Mouse (Mus musculus): ENCODE measurements at regions not wholly inside any gene's neighbourhood (a gene's known extent, or its start where the extent isn't known, plus 50 kb on each side); places are given as distances from the start of the nearest gene placed in this dataset.

DNA sequence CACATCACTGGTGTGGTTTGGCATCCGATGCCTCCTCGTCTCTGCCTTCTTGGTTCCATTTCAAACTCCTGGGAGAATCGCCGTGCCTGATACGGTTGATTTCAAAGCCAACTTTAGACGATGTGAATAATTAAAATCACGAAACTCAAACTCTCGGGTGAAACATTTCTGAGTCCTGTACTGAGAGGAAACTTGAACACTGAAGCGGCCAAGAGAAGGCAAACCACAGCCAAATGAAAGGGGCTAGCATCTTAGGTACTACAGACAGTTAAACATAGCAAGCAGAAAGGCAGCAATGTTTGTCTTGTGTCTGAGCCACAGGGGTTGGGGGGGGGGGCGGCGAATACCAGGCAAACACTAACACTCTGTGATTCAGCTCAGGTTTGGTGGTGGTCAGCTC lies 588.1 kb upstream of the Klf4 start:
- no peak overlapping the region for H3K27ac ChIP-seq (ENCODE audit: insufficient read depth, low read depth)
- no peak overlapping the region for H3K4me2 ChIP-seq (ENCODE audit: insufficient read depth, low read depth, poor library complexity, severe bottlenecking)
- peaks cover 9% of the 10 kb centered on the region in 2 experiments; a peak in 2 of 4 replicates for H3K4me1 ChIP-seq (ENCODE audit: control insufficient read depth in 1 of 2, insufficient read depth in 2 of 2)
- H3K9me3 ChIP-seq (replicated peaks; ENCODE audit: low read length), result no peaks in the 10 kb centered on the region
- no peak overlapping the region for H3K9ac ChIP-seq (ENCODE audit: insufficient read depth, low read depth)
- no peak overlapping the region for H3K4me3 ChIP-seq (replicated peaks in 1 of 3; ENCODE audit: low read depth in 2 of 3, low read length in 2 of 3, poor library complexity in 1 of 3)
- dilution Hi-C loops (cut with MboI; ENCODE audit: extremely low pct_ligation_motif_present, extremely low pct_unique_long_range_greater_than_20kb, low sequenced_read_pairs), result no loop called here
- no peaks in the 10 kb centered on the region for H3K79me2 ChIP-seq (replicated peaks; ENCODE audit: control insufficient read depth, extremely low read depth, insufficient read depth, poor library complexity, severe bottlenecking)
- in situ Hi-C loops (cut with MboI; ENCODE audit: low pct_ligation_motif_present, low pct_unique_long_range_greater_than_20kb, low sequenced_read_pairs), result no loop called here
- H3K27me3 ChIP-seq (replicated peaks), result no peaks in the 10 kb centered on the region
- H3K36me3 ChIP-seq (replicated peaks in 1 of 2; ENCODE audit: control insufficient read depth in 1 of 2, insufficient read depth in 1 of 2, low read length in 1 of 2), result no peaks in the 10 kb centered on the region
- TF ChIP-seq ZNF384 (IDR thresholded peaks at IDR 0.05; ENCODE audit: low read depth, low read length), result no peak
- TF ChIP-seq MYC (IDR thresholded peaks at IDR 0.05; ENCODE audit: low read depth, low read length), result no peak
- TF ChIP-seq KAT2A (IDR thresholded peaks at IDR 0.05; ENCODE audit: insufficient replicate concordance, low read length), result no peak
- TF ChIP-seq IRF4 (IDR thresholded peaks at IDR 0.05; ENCODE audit: low read depth, low read length), result no peak
- TF ChIP-seq JUND (conservative IDR thresholded peaks at IDR 0.05; ENCODE audit: low read depth, low read length), result no peak
- TF ChIP-seq ETS1 (conservative IDR thresholded peaks at IDR 0.05; ENCODE audit: low read depth, low read length), result no peak
- TF ChIP-seq ZMIZ1 (IDR thresholded peaks at IDR 0.05; ENCODE audit: low read depth, low read length), result no peak
- no peak for TF ChIP-seq RAD21 (IDR thresholded peaks at IDR 0.05; ENCODE audit: low read depth, low read length)
- no peak for TF ChIP-seq ELF1 (IDR thresholded peaks at IDR 0.05; ENCODE audit: low read depth, low read length)
- no peak for TF ChIP-seq EP300 (IDR thresholded peaks at IDR 0.05; ENCODE audit: low read length)
- TF ChIP-seq RCOR1 (conservative IDR thresholded peaks at IDR 0.05; ENCODE audit: low read depth, low read length), result no peak
- TF ChIP-seq MAZ (IDR thresholded peaks at IDR 0.05; ENCODE audit: low read depth, low read length), result no peak
- TF ChIP-seq POLR2AphosphoS2 (IDR thresholded peaks at IDR 0.05; ENCODE audit: low read depth, low read length), result no peak
- no peak for TF ChIP-seq HCFC1 (IDR thresholded peaks at IDR 0.05; ENCODE audit: low read depth, low read length)
- TF ChIP-seq CHD1 (IDR thresholded peaks at IDR 0.05; ENCODE audit: low read depth, low read length), result no peak
- TF ChIP-seq ZKSCAN1 (IDR thresholded peaks at IDR 0.05; ENCODE audit: borderline replicate concordance, low read depth, low read length), result no peak
- no peak for TF ChIP-seq GABPA (IDR thresholded peaks at IDR 0.05; ENCODE audit: insufficient replicate concordance, low read depth, low read length)
- DNase-seq (ENCODE audit: extremely low read depth), result no peak

- peaks cover 4 to 6% of the 10 kb centered on the region in 2 experiments; a peak in 3 of 4 replicates for H3K4me1 ChIP-seq (ENCODE audit: control insufficient read depth in 1 of 2, insufficient read depth in 2 of 2)
- no peak overlapping the region for H3K9ac ChIP-seq (ENCODE audit: insufficient read depth, low read depth)
- no peaks in the 10 kb centered on the region for H3K36me3 ChIP-seq (replicated peaks in 1 of 2; ENCODE audit: control insufficient read depth in 1 of 2, insufficient read depth in 1 of 2, low read length in 1 of 2)
- no peaks in the 10 kb centered on the region for H3K27me3 ChIP-seq (replicated peaks)
- no peak for TF ChIP-seq RAD21 (IDR thresholded peaks at IDR 0.05; ENCODE audit: low read depth, low read length)
- no peak for TF ChIP-seq ZC3H11A (IDR thresholded peaks at IDR 0.05; ENCODE audit: low read depth, low read length)
- no peak for TF ChIP-seq UBTF (IDR thresholded peaks at IDR 0.05; ENCODE audit: low read depth, low read length)
- no peak for TF ChIP-seq USF2 (conservative IDR thresholded peaks at IDR 0.05; ENCODE audit: low read depth, low read length)
- TF ChIP-seq GABPA (IDR thresholded peaks at IDR 0.05; ENCODE audit: insufficient replicate concordance, low read depth, low read length), result no peak
- TF ChIP-seq RCOR1 (conservative IDR thresholded peaks at IDR 0.05; ENCODE audit: low read depth, low read length), result no peak
- no peak for TF ChIP-seq SIN3A (IDR thresholded peaks at IDR 0.05; ENCODE audit: low read length)
- TF ChIP-seq CHD1 (IDR thresholded peaks at IDR 0.05; ENCODE audit: low read depth, low read length), result no peak
- no peak for TF ChIP-seq TBP (conservative IDR thresholded peaks at IDR 0.05; ENCODE audit: low read depth, low read length)
- no peak for TF ChIP-seq JUND (conservative IDR thresholded peaks at IDR 0.05; ENCODE audit: low read depth, low read length)
- TF ChIP-seq USF1 (IDR thresholded peaks at IDR 0.05; ENCODE audit: low read depth, low read length), result no peak
- TF ChIP-seq ZNF384 (IDR thresholded peaks at IDR 0.05; ENCODE audit: low read depth, low read length), result no peak
- no peak for TF ChIP-seq SMC3 (IDR thresholded peaks at IDR 0.05; ENCODE audit: low read depth, low read length)
- TF ChIP-seq ZMIZ1 (IDR thresholded peaks at IDR 0.05; ENCODE audit: low read depth, low read length), result no peak
- no peak for TF ChIP-seq CHD2 (IDR thresholded peaks at IDR 0.05; ENCODE audit: low read length)
- no peak for TF ChIP-seq BHLHE40 (IDR thresholded peaks at IDR 0.05; ENCODE audit: low read depth, low read length)
- no peak for TF ChIP-seq MYC (IDR thresholded peaks at IDR 0.05; ENCODE audit: low read depth, low read length)
- no peak for TF ChIP-seq KAT2A (IDR thresholded peaks at IDR 0.05; ENCODE audit: insufficient replicate concordance, low read length)
- no peak for TF ChIP-seq ELF1 (IDR thresholded peaks at IDR 0.05; ENCODE audit: low read depth, low read length)
- no peak for DNase-seq (ENCODE audit: extremely low read depth)
- H3K27ac ChIP-seq (ENCODE audit: insufficient read depth, low read depth), result no peak overlapping the region
- H3K4me3 ChIP-seq (replicated peaks in 1 of 3; ENCODE audit: low read depth in 2 of 3, low read length in 2 of 3, poor library complexity in 1 of 3), result no peak overlapping the region
- H3K4me2 ChIP-seq (ENCODE audit: insufficient read depth, low read depth, poor library complexity, severe bottlenecking), result no peak overlapping the region; the same call in 1 of the 2 replicates
- no peaks in the 10 kb centered on the region for H3K9me3 ChIP-seq (replicated peaks; ENCODE audit: low read length)
- H3K79me2 ChIP-seq (replicated peaks; ENCODE audit: control insufficient read depth, extremely low read depth, insufficient read depth, poor library complexity, severe bottlenecking), result no peaks in the 10 kb centered on the region
- in situ Hi-C loops (cut with MboI; ENCODE audit: low pct_ligation_motif_present, low pct_unique_long_range_greater_than_20kb, low sequenced_read_pairs), result no loop called here
- dilution Hi-C loops (cut with MboI; ENCODE audit: extremely low pct_ligation_motif_present, extremely low pct_unique_long_range_greater_than_20kb, low sequenced_read_pairs), result no loop called here
These were observed 581.5 kb upstream of the Klf4 start for GRCm38 (mm10) chr4:56113701-56114196.

All from CH12.LX (cell line).